Mouse (Mus musculus) embryo, embryonic 10.5 days (tissue): ENCODE measurements around the gene Lfng.

Experiments used
- DNase-seq: peaks from one replicate; pipeline ENCODE4 v3.0.0-alpha.2; 2015; ENCODE audit warnings: low spot score

Gene Lfng

GRCm38 (mm10) chr5:140661875-140662643 is 54.9 kb downstream of the Lfng start:
- DNase-seq: no peak

GRCm38 (mm10) chr5:140662741-140663592 is 55.8 kb downstream of the Lfng start:
- no peak for DNase-seq

GRCm38 (mm10) chr5:140663621-140664180 is 56.6 kb downstream of the Lfng start:
- peak; percentile 70 for DNase-seq
